Mouse (Mus musculus) kidney, adult 8-10 months (tissue): ENCODE measurements at regions not wholly inside any gene's neighbourhood (a gene's known extent, or its start where the extent isn't known, plus 50 kb on each side); places are given as distances from the start of the nearest gene placed in this dataset.

ENCODE experiments used
- DNase-seq, 2 experiments: peaks; one replicate each; pipeline ENCODE4 v3.0.0; 2022

- peak; percentile 1 to 7 for DNase-seq
These were observed 73.1 kb downstream of the Olfr444 start for GRCm38 (mm10) chr6:43021967-43022366.
